ENCODE assay signal across 9 mouse cellular contexts in genomic region chr14:8044330-8044729, GRCm38 (mm10). TPM values are rescaled to one million over a fixed set of nuclear protein-coding genes. Genes with fewer than 3 reads are reported as not detected.
DNase-seq lines count a peak whose midpoint lies in the region; ATAC-seq and TF ChIP-seq lines count a peak whose summit lies in the region.
"Had no signal": no experiment of that assay in that cellular context is flagged by ENCODE, and none has a peak within 500 bp of the region (broad histone marks: within the 10 kb centered on the region; RNA-seq: fewer than 3 reads in every experiment).

No protein-coding gene starts in this region.

- no peak overlapping the region for H3K27ac ChIP-seq in embryonic facial prominence, embryonic 11.5 days (replicated peaks; ENCODE audit: low read depth, low read length)
- no peak overlapping the region for H3K27ac ChIP-seq in embryonic facial prominence, embryonic 10.5 days (replicated peaks)
- H3K27ac ChIP-seq in liver, adult 2 months (replicated peaks; ENCODE audit: insufficient read depth, low read depth, low read length) = no peak overlapping the region
- no peak overlapping the region for H3K27ac ChIP-seq in liver, embryonic 11.5 days (ENCODE audit: low read depth, low read length)
- H3K27ac ChIP-seq: heart, embryonic 15.5 days had no signal

- no peak overlapping the region for H3K4me2 ChIP-seq in embryonic facial prominence, embryonic 11.5 days (ENCODE audit: low read depth, low read length)
- no peak overlapping the region for H3K4me2 ChIP-seq in liver, embryonic 11.5 days
- H3K4me2 ChIP-seq: heart, embryonic 15.5 days had no signal

- H3K36me3 ChIP-seq in embryonic facial prominence, embryonic 11.5 days (replicated peaks; ENCODE audit: control insufficient read depth, insufficient read depth, low read depth, low read length) = no peaks in the 10 kb centered on the region; the same call in 1 of the 2 replicates
- H3K36me3 ChIP-seq in embryonic facial prominence, embryonic 10.5 days (replicated peaks) = peaks cover 33% of the 10 kb centered on the region
- peaks cover 27% of the 10 kb centered on the region for H3K36me3 ChIP-seq in liver, adult 2 months (ENCODE audit: control insufficient read depth, insufficient read depth, low read length)
- H3K36me3 ChIP-seq in liver, embryonic 11.5 days (ENCODE audit: control insufficient read depth, insufficient read depth, low read length) = no peaks in the 10 kb centered on the region

- no peak for TF ChIP-seq POLR2A in liver, adult 2 months (IDR thresholded peaks at IDR 0.05; ENCODE audit: extremely low read depth, insufficient read depth, low read length)

- H3K27me3 ChIP-seq in embryonic facial prominence, embryonic 11.5 days (ENCODE audit: control insufficient read depth, insufficient read depth, low read length) = no peaks in the 10 kb centered on the region
- H3K27me3 ChIP-seq in embryonic facial prominence, embryonic 10.5 days (replicated peaks; ENCODE audit: low read depth, poor library complexity, severe bottlenecking) = no peaks in the 10 kb centered on the region
- H3K27me3 ChIP-seq in liver, adult 2 months (ENCODE audit: control insufficient read depth, insufficient read depth, low read length) = no peaks in the 10 kb centered on the region
- no peaks in the 10 kb centered on the region for H3K27me3 ChIP-seq in liver, embryonic 11.5 days (replicated peaks; ENCODE audit: control insufficient read depth, insufficient read depth, low read length)
- H3K27me3 ChIP-seq: heart, embryonic 15.5 days had no signal

- ATAC-seq in embryonic facial prominence, embryonic 11.5 days (replicated peaks; ENCODE audit: insufficient number of reproducible peaks, low FRiP score, low TSS enrichment, low read depth) = no peak
- ATAC-seq in liver, embryonic 11.5 days (replicated peaks; ENCODE audit: low FRiP score) = no peak

- no peak overlapping the region for H3K9ac ChIP-seq in embryonic facial prominence, embryonic 11.5 days (replicated peaks; ENCODE audit: low read length)
- H3K9ac ChIP-seq in liver, adult 2 months (ENCODE audit: low read depth, low read length) = no peak overlapping the region
- H3K9ac ChIP-seq in liver, embryonic 11.5 days (ENCODE audit: low read depth, low read length) = no peak overlapping the region
- H3K9ac ChIP-seq: heart, embryonic 15.5 days had no signal

- H3K4me1 ChIP-seq in embryonic facial prominence, embryonic 11.5 days (ENCODE audit: control insufficient read depth, insufficient read depth, low read length) = no peaks in the 10 kb centered on the region
- H3K4me1 ChIP-seq in embryonic facial prominence, embryonic 10.5 days = no peaks in the 10 kb centered on the region
- peaks cover 8% of the 10 kb centered on the region for H3K4me1 ChIP-seq in liver, adult 2 months (ENCODE audit: control insufficient read depth, insufficient read depth, low read length)
- no peaks in the 10 kb centered on the region for H3K4me1 ChIP-seq in liver, embryonic 11.5 days (replicated peaks; ENCODE audit: control insufficient read depth, insufficient read depth, low read length)
- H3K4me1 ChIP-seq: heart, embryonic 15.5 days had no signal

- no peak for TF ChIP-seq CTCF in liver, adult 2 months (IDR thresholded peaks at IDR 0.05; ENCODE audit: low read depth, low read length)

- H3K4me3 ChIP-seq in embryonic facial prominence, embryonic 11.5 days (ENCODE audit: low read depth, low read length) = no peak overlapping the region
- no peak overlapping the region for H3K4me3 ChIP-seq in embryonic facial prominence, embryonic 10.5 days
- no peak overlapping the region for H3K4me3 ChIP-seq in liver, adult 2 months (ENCODE audit: insufficient read depth, low read depth, low read length)
- no peak overlapping the region for H3K4me3 ChIP-seq in liver, embryonic 11.5 days (ENCODE audit: low read depth, low read length)
- H3K4me3 ChIP-seq: heart, embryonic 15.5 days had no signal

- no peaks in the 10 kb centered on the region for H3K79me2 ChIP-seq in liver, adult 2 months (ENCODE audit: control insufficient read depth, insufficient read depth, low read length)

- 65% methylated on average over 8 of the region's 8 CpGs for WGBS in embryonic facial prominence, embryonic 11.5 days
- WGBS in embryonic facial prominence, embryonic 10.5 days = 70% methylated on average over 8 of the region's 8 CpGs
- WGBS in liver, adult 2 months = 67% methylated on average over 8 of the region's 8 CpGs
- WGBS in liver, embryonic 11.5 days = 58% methylated on average over 8 of the region's 8 CpGs

- DNase-seq in embryonic facial prominence, embryonic 11.5 days (ENCODE audit: low spot score) = peak; percentile 67
- no peak for DNase-seq in embryonic facial prominence, embryonic 10.5 days (ENCODE audit: low spot score)
- peak; percentile 58 for DNase-seq in liver, adult 2 months (ENCODE audit: extremely low read depth, low read depth, low spot score)
- DNase-seq in liver, embryonic 11.5 days (ENCODE audit: low spot score) = no peak
- DNase-seq in MN1 (ENCODE audit: low spot score) = peak; percentile 17
- peak; percentile 29 for DNase-seq in embryo, embryonic 11.5 days (ENCODE audit: low read depth, low spot score)
- no peak for DNase-seq in layer of hippocampus, adult 11-12 months (ENCODE audit: low spot score)
- DNase-seq in urinary bladder, adult 2 months (ENCODE audit: low spot score) = no peak

- H3K9me3 ChIP-seq in embryonic facial prominence, embryonic 11.5 days (replicated peaks; ENCODE audit: control insufficient read depth, low read length) = no peaks in the 10 kb centered on the region
- H3K9me3 ChIP-seq in embryonic facial prominence, embryonic 10.5 days = no peaks in the 10 kb centered on the region
- H3K9me3 ChIP-seq in liver, embryonic 11.5 days (ENCODE audit: control insufficient read depth, low read length) = no peaks in the 10 kb centered on the region
- H3K9me3 ChIP-seq: heart, embryonic 15.5 days had no signal

RNA-seq across cellular contexts. Expression of gene Rpp14, which starts 35.8 kb away (rescaled TPM):
- 67.0 and 74.4 TPM in 2 replicates for polyA plus RNA-seq in embryonic facial prominence, embryonic 11.5 days (2014; fragmentation: Nextera tagmentation; extraction: Ambion mirVana)
- polyA plus RNA-seq in embryonic facial prominence, embryonic 10.5 days (2016; fragmentation: Nextera tagmentation; extraction: Ambion mirVana) = 57.0 and 61.5 TPM in 2 replicates
- 18.8 and 19.5 TPM in 2 replicates for total RNA-seq in liver, adult 2 months (2014; rRNA removed)
- 5.4 and 6.9 TPM in 2 replicates for polyA plus RNA-seq in liver, adult 2 months (2012; rRNA removed)
- 74.7 and 77.4 TPM in 2 replicates for polyA plus RNA-seq in liver, embryonic 11.5 days (2014; fragmentation: Nextera tagmentation; extraction: Ambion mirVana)
- 27.3 and 31.9 TPM in 2 replicates for polyA plus RNA-seq in urinary bladder, adult 2 months (2012; rRNA removed)

RNA-seq across cellular contexts. Expression of gene Abhd6, which starts 41.6 kb away (rescaled TPM):
- polyA plus RNA-seq in embryonic facial prominence, embryonic 11.5 days (2014; fragmentation: Nextera tagmentation; extraction: Ambion mirVana) = 21.0 and 22.5 TPM in 2 replicates
- 16.9 and 17.6 TPM in 2 replicates for polyA plus RNA-seq in embryonic facial prominence, embryonic 10.5 days (2016; fragmentation: Nextera tagmentation; extraction: Ambion mirVana)
- total RNA-seq in liver, adult 2 months (2014; rRNA removed) = 17.4 and 29.2 TPM in 2 replicates
- 39.6 and 45.2 TPM in 2 replicates for polyA plus RNA-seq in liver, adult 2 months (2012; rRNA removed)
- 11.9 and 15.0 TPM in 2 replicates for polyA plus RNA-seq in liver, embryonic 11.5 days (2014; fragmentation: Nextera tagmentation; extraction: Ambion mirVana)
- polyA plus RNA-seq in urinary bladder, adult 2 months (2012; rRNA removed) = 30.7 and 33.5 TPM in 2 replicates

RNA-seq across cellular contexts. Expression of gene Dnase1l3, which starts 50.0 kb away (rescaled TPM):
- polyA plus RNA-seq in embryonic facial prominence, embryonic 11.5 days (2014; fragmentation: Nextera tagmentation; extraction: Ambion mirVana) = 0.08 TPM in 1 of 2 replicates, not detected in the other
- 0.04 TPM in 1 of 2 replicates, not detected in the other for polyA plus RNA-seq in embryonic facial prominence, embryonic 10.5 days (2016; fragmentation: Nextera tagmentation; extraction: Ambion mirVana)
- total RNA-seq in liver, adult 2 months (2014; rRNA removed) = 10.0 and 10.9 TPM in 2 replicates
- 20.5 and 24.3 TPM in 2 replicates for polyA plus RNA-seq in liver, adult 2 months (2012; rRNA removed)
- 0.73 and 0.79 TPM in 2 replicates for polyA plus RNA-seq in liver, embryonic 11.5 days (2014; fragmentation: Nextera tagmentation; extraction: Ambion mirVana)
- polyA plus RNA-seq in urinary bladder, adult 2 months (2012; rRNA removed) = 0.52 and 0.68 TPM in 2 replicates

RNA-seq across cellular contexts. Expression of gene Pxk, which starts 53.7 kb away (rescaled TPM):
- polyA plus RNA-seq in embryonic facial prominence, embryonic 11.5 days (2014; fragmentation: Nextera tagmentation; extraction: Ambion mirVana) = 23.4 and 24.4 TPM in 2 replicates
- polyA plus RNA-seq in embryonic facial prominence, embryonic 10.5 days (2016; fragmentation: Nextera tagmentation; extraction: Ambion mirVana) = 17.3 and 17.4 TPM in 2 replicates
- total RNA-seq in liver, adult 2 months (2014; rRNA removed) = 13.6 and 18.4 TPM in 2 replicates
- 14.1 and 17.5 TPM in 2 replicates for polyA plus RNA-seq in liver, adult 2 months (2012; rRNA removed)
- 18.5 and 19.1 TPM in 2 replicates for polyA plus RNA-seq in liver, embryonic 11.5 days (2014; fragmentation: Nextera tagmentation; extraction: Ambion mirVana)
- 42.8 and 52.0 TPM in 2 replicates for polyA plus RNA-seq in urinary bladder, adult 2 months (2012; rRNA removed)

Comparison
In these comparisons a context has a peak if more than half of its experiments do, and no peak if none do; other contexts are left out.
1. DNase-seq: peak in embryonic facial prominence, embryonic 11.5 days (single experiment), liver, adult 2 months (single experiment), MN1 (single experiment) and embryo, embryonic 11.5 days (single experiment); none in embryonic facial prominence, embryonic 10.5 days (single experiment), liver, embryonic 11.5 days (single experiment), layer of hippocampus, adult 11-12 months (single experiment) and urinary bladder, adult 2 months (single experiment).
2. RNA of gene Dnase1l3, which starts 50.0 kb away (polyA plus RNA-seq): 20.5 to 24.3 TPM in liver, adult 2 months; 0.73 to 0.79 TPM in liver, embryonic 11.5 days, 0.52 to 0.68 TPM in urinary bladder, adult 2 months, 0.08 TPM in embryonic facial prominence, embryonic 11.5 days and 0.04 TPM in embryonic facial prominence, embryonic 10.5 days; every median in the first group is over 10 times any median in the second.